Mouse (Mus musculus): Measurements from ENCODE around the gene Plxna2. TPM values are rescaled to one million over a fixed set of nuclear protein-coding genes. Genes with fewer than 3 reads are reported as not detected.

Gene Plxna2
- polyA plus RNA-seq, 1 experiment from 2014 or later, result 6.5 TPM

GRCm38 (mm10) chr1:194616136-194616535 lies 1.9 kb upstream of the Plxna2 start:
- Histone ChIP-seq H3K36me3 (ENCODE audit: control insufficient read depth, insufficient read depth, low read length) (no peaks in the 10 kb centered on the region), H3K9me3 (ENCODE audit: control insufficient read depth, low read length) (no peaks in the 10 kb centered on the region), H3K9ac (ENCODE audit: low read length) (no peak overlapping the region), H3K27me3 (ENCODE audit: control insufficient read depth, insufficient read depth, low read length) (no peaks in the 10 kb centered on the region), H3K4me3 (ENCODE audit: control insufficient read depth in 1 of 2, insufficient read depth in 1 of 2, low read depth in 1 of 2, low read length in 2 of 2) (no peak overlapping the region), H3K27ac (replicated peaks in 1 of 2; ENCODE audit: control insufficient read depth in 1 of 2, insufficient read depth in 1 of 2, low read depth in 2 of 2, low read length in 2 of 2) (no peak overlapping the region), H3K4me1 (ENCODE audit: control insufficient read depth in 2 of 2, insufficient read depth in 2 of 2, low read length in 2 of 2) (peaks cover 22 to 27% of the 10 kb centered on the region in 2 experiments), H3K4me2 (ENCODE audit: low read length) (no peak overlapping the region)
- ATAC-seq (ENCODE audit: insufficient number of reproducible peaks, insufficient read depth, low FRiP score, low read depth), result no peak
- 94% methylated on average over 1 of the region's 1 CpGs for WGBS

GRCm38 (mm10) chr1:194618841-194619311 lies 858 bp downstream of the Plxna2 start:
- no peaks in the 10 kb centered on the region for H3K9me3 ChIP-seq (ENCODE audit: control insufficient read depth, low read length)
- 2% methylated on average over 19 of the region's 19 CpGs for WGBS
- peak overlapping the region in 1 of 2 experiments; percentile 92; a peak in 2 of 4 replicates for H3K27ac ChIP-seq (replicated peaks in 1 of 2; ENCODE audit: control insufficient read depth in 1 of 2, insufficient read depth in 1 of 2, low read depth in 2 of 2, low read length in 2 of 2)
- no peaks in the 10 kb centered on the region for H3K27me3 ChIP-seq (ENCODE audit: control insufficient read depth, insufficient read depth, low read length)
- H3K36me3 ChIP-seq (ENCODE audit: control insufficient read depth, insufficient read depth, low read length), result no peaks in the 10 kb centered on the region
- peaks cover 24 to 38% of the 10 kb centered on the region in 2 experiments for H3K4me1 ChIP-seq (ENCODE audit: control insufficient read depth in 2 of 2, insufficient read depth in 2 of 2, low read length in 2 of 2)
- H3K4me3 ChIP-seq (ENCODE audit: control insufficient read depth in 1 of 2, insufficient read depth in 1 of 2, low read depth in 1 of 2, low read length in 2 of 2), result peak overlapping the region; percentile 79 to 93
- peak overlapping the region; percentile 92; the same call in 1 of the 2 replicates for H3K9ac ChIP-seq (ENCODE audit: low read length)
- no peak for ATAC-seq (ENCODE audit: insufficient number of reproducible peaks, insufficient read depth, low FRiP score, low read depth)
- peak overlapping the region; percentile 97 for H3K4me2 ChIP-seq (ENCODE audit: low read length)

GRCm38 (mm10) chr1:194619353-194620244 lies 1.6 kb downstream of the Plxna2 start:
- Histone ChIP-seq H3K9ac (ENCODE audit: low read length) (peak overlapping the region; percentile 92), H3K9me3 (ENCODE audit: control insufficient read depth, low read length) (no peaks in the 10 kb centered on the region), H3K27ac (replicated peaks in 1 of 2; ENCODE audit: control insufficient read depth in 1 of 2, insufficient read depth in 1 of 2, low read depth in 2 of 2, low read length in 2 of 2) (peak overlapping the region; percentile 79 to 92), H3K4me3 (ENCODE audit: control insufficient read depth in 1 of 2, insufficient read depth in 1 of 2, low read depth in 1 of 2, low read length in 2 of 2) (peak overlapping the region; percentile 79 to 93), H3K27me3 (ENCODE audit: control insufficient read depth, insufficient read depth, low read length) (no peaks in the 10 kb centered on the region), H3K4me1 (ENCODE audit: control insufficient read depth in 2 of 2, insufficient read depth in 2 of 2, low read length in 2 of 2) (peaks cover 21 to 37% of the 10 kb centered on the region in 2 experiments), H3K4me2 (ENCODE audit: low read length) (peak overlapping the region; percentile 97), H3K36me3 (ENCODE audit: control insufficient read depth, insufficient read depth, low read length) (no peaks in the 10 kb centered on the region)
- WGBS, result under 1% methylated on average over 62 of the region's 62 CpGs
- ATAC-seq (ENCODE audit: insufficient number of reproducible peaks, insufficient read depth, low FRiP score, low read depth), result peak; percentile 90

GRCm38 (mm10) chr1:194620245-194620991 lies 2.4 kb downstream of the Plxna2 start:
- peak overlapping the region; percentile 79 to 92 for H3K27ac ChIP-seq (replicated peaks in 1 of 2; ENCODE audit: control insufficient read depth in 1 of 2, insufficient read depth in 1 of 2, low read depth in 2 of 2, low read length in 2 of 2)
- no peaks in the 10 kb centered on the region for H3K36me3 ChIP-seq (ENCODE audit: control insufficient read depth, insufficient read depth, low read length)
- no peaks in the 10 kb centered on the region for H3K27me3 ChIP-seq (ENCODE audit: control insufficient read depth, insufficient read depth, low read length)
- ATAC-seq (ENCODE audit: insufficient number of reproducible peaks, insufficient read depth, low FRiP score, low read depth), result peak; percentile 32
- peaks cover 21 to 43% of the 10 kb centered on the region in 2 experiments for H3K4me1 ChIP-seq (ENCODE audit: control insufficient read depth in 2 of 2, insufficient read depth in 2 of 2, low read length in 2 of 2)
- H3K4me3 ChIP-seq (ENCODE audit: control insufficient read depth in 1 of 2, insufficient read depth in 1 of 2, low read depth in 1 of 2, low read length in 2 of 2), result peak overlapping the region; percentile 79 to 93
- under 1% methylated on average over 56 of the region's 56 CpGs for WGBS
- H3K9ac ChIP-seq (ENCODE audit: low read length), result peak overlapping the region; percentile 92
- H3K9me3 ChIP-seq (ENCODE audit: control insufficient read depth, low read length), result no peaks in the 10 kb centered on the region
- peak overlapping the region; percentile 97 for H3K4me2 ChIP-seq (ENCODE audit: low read length)

- Histone ChIP-seq H3K4me2 (ENCODE audit: low read length) (peak overlapping the region; percentile 97), H3K4me1 (ENCODE audit: control insufficient read depth in 2 of 2, insufficient read depth in 2 of 2, low read length in 2 of 2) (peaks cover 28 to 60% of the 10 kb centered on the region in 2 experiments), H3K9me3 (ENCODE audit: control insufficient read depth, low read length) (no peaks in the 10 kb centered on the region), H3K27ac (replicated peaks in 1 of 2; ENCODE audit: control insufficient read depth in 1 of 2, insufficient read depth in 1 of 2, low read depth in 2 of 2, low read length in 2 of 2) (no peak overlapping the region), H3K36me3 (ENCODE audit: control insufficient read depth, insufficient read depth, low read length) (no peaks in the 10 kb centered on the region), H3K4me3 (ENCODE audit: control insufficient read depth in 1 of 2, insufficient read depth in 1 of 2, low read depth in 1 of 2, low read length in 2 of 2) (0 out of 4 replicates have a peak overlapping the region, but pooled peaks of 1 of the 2 experiments have one; percentile 10), H3K27me3 (ENCODE audit: control insufficient read depth, insufficient read depth, low read length) (no peaks in the 10 kb centered on the region), H3K9ac (ENCODE audit: low read length) (no peak overlapping the region)
- WGBS, result 74% methylated on average over 3 of the region's 3 CpGs
- ATAC-seq (ENCODE audit: insufficient number of reproducible peaks, insufficient read depth, low FRiP score, low read depth), result no peak
Observed at GRCm38 (mm10) chr1:194622174-194622573, 4.2 kb downstream of the Plxna2 start.

- Histone ChIP-seq H3K27me3 (ENCODE audit: control insufficient read depth, insufficient read depth, low read length) (no peaks in the 10 kb centered on the region), H3K4me2 (ENCODE audit: low read length) (peak overlapping the region; percentile 97), H3K4me3 (ENCODE audit: control insufficient read depth in 1 of 2, insufficient read depth in 1 of 2, low read depth in 1 of 2, low read length in 2 of 2) (0 out of 4 replicates have a peak overlapping the region, but pooled peaks of 1 of the 2 experiments have one; percentile 10), H3K27ac (replicated peaks in 1 of 2; ENCODE audit: control insufficient read depth in 1 of 2, insufficient read depth in 1 of 2, low read depth in 2 of 2, low read length in 2 of 2) (0 out of 4 replicates have a peak overlapping the region, but pooled peaks of 1 of the 2 experiments have one; percentile 1), H3K4me1 (ENCODE audit: control insufficient read depth in 2 of 2, insufficient read depth in 2 of 2, low read length in 2 of 2) (peaks cover 33 to 65% of the 10 kb centered on the region in 2 experiments), H3K9ac (ENCODE audit: low read length) (no peak overlapping the region), H3K36me3 (ENCODE audit: control insufficient read depth, insufficient read depth, low read length) (no peaks in the 10 kb centered on the region), H3K9me3 (ENCODE audit: control insufficient read depth, low read length) (no peaks in the 10 kb centered on the region)
- ATAC-seq (ENCODE audit: insufficient number of reproducible peaks, insufficient read depth, low FRiP score, low read depth), result no peak
- 37% methylated on average over 2 of the region's 2 CpGs for WGBS
Observed at GRCm38 (mm10) chr1:194622677-194623076, 4.7 kb downstream of the Plxna2 start.

- no peak overlapping the region for H3K27ac ChIP-seq (replicated peaks in 1 of 2; ENCODE audit: control insufficient read depth in 1 of 2, insufficient read depth in 1 of 2, low read depth in 2 of 2, low read length in 2 of 2)
- 86% methylated on average over 3 of the region's 3 CpGs for WGBS
- no peak overlapping the region for H3K4me2 ChIP-seq (ENCODE audit: low read length)
- H3K9ac ChIP-seq (ENCODE audit: low read length), result no peak overlapping the region
- H3K36me3 ChIP-seq (ENCODE audit: control insufficient read depth, insufficient read depth, low read length), result no peaks in the 10 kb centered on the region
- no peak for ATAC-seq (ENCODE audit: insufficient number of reproducible peaks, insufficient read depth, low FRiP score, low read depth)
- H3K27me3 ChIP-seq (ENCODE audit: control insufficient read depth, insufficient read depth, low read length), result no peaks in the 10 kb centered on the region
- peaks cover 38 to 75% of the 10 kb centered on the region in 2 experiments for H3K4me1 ChIP-seq (ENCODE audit: control insufficient read depth in 2 of 2, insufficient read depth in 2 of 2, low read length in 2 of 2)
- no peaks in the 10 kb centered on the region for H3K9me3 ChIP-seq (ENCODE audit: control insufficient read depth, low read length)
- H3K4me3 ChIP-seq (ENCODE audit: control insufficient read depth in 1 of 2, insufficient read depth in 1 of 2, low read depth in 1 of 2, low read length in 2 of 2), result no peak overlapping the region
Observed at GRCm38 (mm10) chr1:194623641-194624040, 5.6 kb downstream of the Plxna2 start.
